Mouse (Mus musculus) limb, embryonic 11.5 days (tissue): ENCODE results near the gene Pusl1. TPM values are rescaled to one million over a fixed set of nuclear protein-coding genes. Genes with fewer than 3 reads are reported as not detected.

Experiments
- ATAC-seq: fragments of 200-750 bp; cut with Nextera tagmentation; 2 replicates; pipeline ENCODE4 v1.8.0; 2017; ENCODE audit warnings: low read depth; ENCODE audit not compliant: insufficient number of reproducible peaks, low FRiP score, low TSS enrichment
- DNase-seq: peaks from one replicate; pipeline ENCODE4 v3.0.0-alpha.2; 2015; ENCODE audit warnings: low spot score
- H3K27ac ChIP-seq: fragments of 300-500 bp; sonication (generic); replicated peaks from 2 replicates; pipeline ENCODE4 v1.5.1; 2014; ENCODE audit warnings: low read depth, mild to moderate bottlenecking, low read length
- H3K27me3 ChIP-seq: fragments of 300-500 bp; sonication (generic); 2 replicates; pipeline ENCODE4 v1.6.1; 2014; ENCODE audit warnings: mild to moderate bottlenecking, low read length, mixed read lengths; ENCODE audit not compliant: control insufficient read depth, insufficient read depth
- H3K36me3 ChIP-seq: fragments of 300-500 bp; sonication (generic); 2 replicates; pipeline ENCODE4 v1.6.1; 2014; ENCODE audit warnings: mild to moderate bottlenecking, low read length, moderate library complexity, mixed read lengths; ENCODE audit not compliant: control insufficient read depth, insufficient read depth
- H3K4me1 ChIP-seq: fragments of 300-500 bp; sonication (generic); 2 replicates; pipeline ENCODE4 v1.6.1; 2014; ENCODE audit warnings: low read length, mixed read lengths; ENCODE audit not compliant: control insufficient read depth, insufficient read depth
- H3K4me2 ChIP-seq: fragments of 300-500 bp; sonication (generic); 2 replicates; pipeline ENCODE4 v1.6.1; 2014; ENCODE audit warnings: low read depth, mild to moderate bottlenecking, moderate library complexity; ENCODE audit not compliant: severe bottlenecking
- H3K4me3 ChIP-seq: fragments of 300-500 bp; sonication (generic); 2 replicates; pipeline ENCODE4 v1.5.1; 2014; ENCODE audit warnings: low read depth, low read length
- H3K9ac ChIP-seq: fragments of 300-500 bp; sonication (generic); 2 replicates; pipeline ENCODE4 v1.6.1; 2014; ENCODE audit warnings: mild to moderate bottlenecking, low read length
- H3K9me3 ChIP-seq: fragments of 300-500 bp; sonication (generic); 2 replicates; pipeline ENCODE4 v1.6.1; 2016; ENCODE audit warnings: low read length; ENCODE audit not compliant: control insufficient read depth
- WGBS: fragments of 180-500 bp; shearing (Covaris S2); extraction: QIAGEN DNeasy Blood & Tissue Kit; methylation state at CpG from one replicate; pipeline ENCODE4 v1.1.7; 2014; 5-methylcytosine and 5-hydroxymethylcytosine counted together
- polyA plus RNA-seq: library from polyadenylated mRNA; unstranded; fragments of >200 nt; fragmentation: Nextera tagmentation; extraction: Ambion mirVana; gene quantifications from 2 replicates; pipeline ENCODE4 v1.2.1, GENCODE M21; 2014

Pusl1 gene
- polyA plus RNA-seq, 1 experiment from 2014 or later = 45.5 TPM

DNA sequence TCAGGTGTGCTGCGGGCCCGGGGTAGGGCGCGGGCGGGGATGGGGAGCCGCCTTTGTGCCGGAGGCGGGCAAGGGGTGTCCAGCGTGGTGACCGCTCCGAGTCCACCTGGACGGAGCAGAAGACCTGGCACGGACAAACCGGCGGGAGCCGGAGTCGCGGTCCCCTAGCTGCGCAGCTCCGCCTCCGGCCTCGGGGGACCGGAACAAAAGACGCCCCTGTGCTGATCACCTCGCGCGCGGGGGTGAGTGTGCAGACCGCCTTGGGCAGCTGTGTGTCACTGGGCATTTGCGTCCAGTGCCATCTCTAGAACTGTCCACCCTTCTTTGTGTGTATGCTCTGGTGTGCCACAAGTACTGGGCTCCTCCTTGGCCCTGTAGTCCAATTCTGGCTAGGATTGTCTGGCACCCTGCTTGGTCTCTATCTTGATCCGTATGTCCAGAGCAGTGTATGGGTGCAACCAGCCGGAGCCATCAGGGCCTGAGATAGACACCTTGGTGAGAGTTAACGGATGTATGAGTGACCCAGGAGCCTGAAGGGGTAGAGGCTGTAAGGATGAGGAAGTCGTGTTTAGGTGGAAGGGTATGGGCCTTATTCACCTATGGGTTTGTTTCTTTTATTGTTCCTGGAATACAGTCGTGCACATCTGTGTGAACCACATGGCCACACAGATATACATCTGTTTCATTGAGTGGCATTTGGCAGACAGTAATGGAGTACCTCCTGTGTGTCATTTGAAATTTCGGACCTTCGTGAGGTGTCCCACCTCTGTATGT lies 1.0 kb upstream of the Pusl1 start:
- Histone ChIP-seq H3K4me1 (peaks cover 18% of the 10 kb centered on the region), H3K4me2 (peak overlapping the region; percentile 97), H3K4me3 (peak overlapping the region; percentile 84), H3K27ac (no peak overlapping the region), H3K27me3 (no peaks in the 10 kb centered on the region), H3K36me3 (peaks cover 13% of the 10 kb centered on the region; the same call in 1 of the 2 replicates), H3K9ac (peak overlapping the region; percentile 74), H3K9me3 (no peaks in the 10 kb centered on the region)
- WGBS = 6% methylated on average over 36 of the region's 37 CpGs
- ATAC-seq = peak; percentile 11; the same call in 1 of the 2 replicates
- no peak for DNase-seq

DNA sequence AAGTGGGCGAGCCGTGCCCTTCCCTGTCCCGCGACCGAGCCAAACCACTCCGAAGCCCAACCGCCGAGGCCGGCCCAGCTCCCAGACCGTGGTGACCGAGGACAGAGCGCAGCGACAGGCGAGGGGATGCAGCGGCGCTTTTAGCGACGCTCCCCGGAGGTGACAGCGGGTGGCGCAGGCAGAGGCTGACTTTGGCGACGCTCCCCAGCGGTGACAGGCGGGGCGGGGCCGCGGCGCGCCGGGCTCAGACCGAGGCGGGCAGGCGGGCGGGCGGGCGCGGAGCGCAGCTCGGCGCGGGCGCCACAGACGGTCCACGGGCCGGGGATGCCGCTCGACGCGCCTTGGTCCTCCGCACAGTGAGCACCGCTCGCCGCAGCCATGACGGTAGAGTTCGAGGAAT lies 436 bp upstream of the Pusl1 start:
- H3K4me2 ChIP-seq = peak overlapping the region; percentile 97
- ATAC-seq (peak; percentile 87), DNase-seq (peak; percentile 83)
- peak overlapping the region; percentile 74 for H3K9ac ChIP-seq
- H3K4me3 ChIP-seq = peak overlapping the region; percentile 84
- peaks cover 18% of the 10 kb centered on the region for H3K4me1 ChIP-seq
- under 1% methylated on average over 34 of the region's 56 CpGs for WGBS
- peaks cover 15% of the 10 kb centered on the region; the same call in 1 of the 2 replicates for H3K36me3 ChIP-seq
- no peaks in the 10 kb centered on the region for H3K27me3 ChIP-seq
- H3K27ac ChIP-seq = peak overlapping the region; percentile 90
- H3K9me3 ChIP-seq = no peaks in the 10 kb centered on the region

DNA sequence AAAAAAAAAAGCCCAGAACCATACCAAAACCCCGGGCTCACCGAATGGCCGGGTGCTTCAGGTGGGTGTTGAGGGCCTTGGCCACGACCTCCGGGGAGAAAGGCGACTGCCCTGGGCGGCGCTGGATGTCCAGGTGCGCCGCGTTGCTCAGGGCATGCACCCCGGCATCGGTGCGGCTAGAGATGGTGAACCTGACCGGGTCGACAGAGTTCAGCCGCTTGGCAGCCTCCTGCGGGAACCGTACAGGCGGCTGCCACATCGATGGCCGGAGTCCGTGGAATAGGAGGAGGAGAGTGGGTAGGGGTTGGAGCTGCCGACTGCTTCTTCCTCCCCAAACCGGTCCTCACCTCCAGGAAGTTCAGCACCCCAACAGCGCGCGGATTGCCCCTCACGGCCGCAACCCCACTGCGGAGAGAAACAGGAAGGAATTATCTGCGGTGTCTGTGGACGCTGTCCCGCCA lies 540 bp downstream of the Pusl1 start:
- Histone ChIP-seq H3K4me1 (peaks cover 18% of the 10 kb centered on the region), H3K9ac (peak overlapping the region; percentile 74), H3K27me3 (no peaks in the 10 kb centered on the region), H3K4me2 (peak overlapping the region; percentile 97), H3K4me3 (peak overlapping the region; percentile 84), H3K9me3 (no peaks in the 10 kb centered on the region), H3K27ac (no peak overlapping the region), H3K36me3 (peaks cover 19% of the 10 kb centered on the region; the same call in 1 of the 2 replicates)
- DNase-seq (no peak), ATAC-seq (no peak)
- under 1% methylated on average over 34 of the region's 34 CpGs for WGBS

DNA sequence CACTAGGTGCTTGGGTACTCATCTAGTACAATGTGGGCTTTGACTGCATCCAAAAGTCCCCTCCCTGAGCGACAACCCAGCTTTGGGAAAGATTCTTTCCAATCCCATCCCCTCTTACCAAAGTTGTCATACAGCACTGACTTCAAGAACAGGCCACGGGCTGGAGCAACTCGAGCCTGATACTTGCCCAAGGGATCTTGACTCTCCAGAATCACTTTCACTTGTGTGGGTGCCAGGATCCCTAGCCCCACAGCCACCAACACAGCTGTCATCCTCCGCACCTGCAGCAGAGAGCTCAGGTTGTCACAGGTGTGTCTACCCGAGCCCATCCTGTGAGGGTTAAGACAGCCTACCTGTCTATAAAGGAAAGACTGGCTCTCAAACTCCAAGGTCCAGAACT lies 2.3 kb downstream of the Pusl1 start:
- ATAC-seq (no peak), DNase-seq (no peak)
- Histone ChIP-seq H3K27me3 (no peaks in the 10 kb centered on the region), H3K4me3 (no peak overlapping the region), H3K9me3 (no peaks in the 10 kb centered on the region), H3K27ac (no peak overlapping the region), H3K36me3 (peaks cover 26% of the 10 kb centered on the region; the same call in 1 of the 2 replicates), H3K9ac (no peak overlapping the region), H3K4me1 (peaks cover 17% of the 10 kb centered on the region), H3K4me2 (no peak overlapping the region)
- WGBS = 85% methylated on average over 5 of the region's 5 CpGs

DNA sequence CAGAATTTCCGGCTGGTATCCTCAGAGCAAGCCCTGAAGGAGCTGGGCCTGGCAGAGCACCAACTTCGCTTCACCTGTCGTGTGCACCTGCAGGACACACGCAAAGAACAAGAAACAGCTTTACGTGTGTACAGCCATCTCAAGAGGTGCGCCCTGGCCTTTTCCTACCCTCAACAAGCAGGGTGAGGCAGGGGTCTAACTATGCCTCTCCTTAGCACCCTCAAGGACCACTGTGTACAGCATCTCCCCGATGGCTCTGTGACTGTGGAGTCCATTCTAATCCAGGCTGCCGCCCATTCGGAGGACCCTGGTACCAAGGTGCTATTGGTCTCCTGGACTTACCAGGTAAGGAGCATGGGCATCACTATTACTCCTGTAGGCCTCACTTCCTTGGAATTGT lies 3.4 kb downstream of the Pusl1 start:
- Histone ChIP-seq H3K4me2 (no peak overlapping the region), H3K9ac (no peak overlapping the region), H3K36me3 (peaks cover 26% of the 10 kb centered on the region; the same call in 1 of the 2 replicates), H3K27ac (no peak overlapping the region), H3K9me3 (no peaks in the 10 kb centered on the region), H3K4me3 (no peak overlapping the region), H3K27me3 (no peaks in the 10 kb centered on the region), H3K4me1 (peaks cover 10% of the 10 kb centered on the region)
- WGBS = 97% methylated on average over 9 of the region's 9 CpGs
- no peak for DNase-seq
- no peak for ATAC-seq

DNA sequence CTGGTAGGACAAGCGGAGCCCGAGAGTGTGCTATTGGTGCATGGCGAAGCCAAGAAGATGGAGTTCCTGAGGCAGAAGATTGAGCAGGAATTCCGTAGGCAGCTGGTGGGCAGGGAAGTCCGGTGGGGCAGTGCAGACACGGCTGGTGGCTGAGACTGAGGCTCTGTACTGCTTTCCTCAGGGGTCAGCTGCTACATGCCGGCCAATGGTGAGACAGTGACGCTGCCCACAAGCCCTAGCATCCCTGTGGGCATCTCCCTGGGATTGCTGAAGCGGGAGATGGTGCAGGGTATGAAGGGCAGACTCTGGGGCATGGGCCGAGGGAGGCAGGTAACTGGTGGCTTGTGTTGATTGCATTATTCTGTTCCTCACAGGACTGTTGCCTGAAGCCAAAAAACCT lies 3.9 kb downstream of the Pusl1 start:
- Histone ChIP-seq H3K27me3 (no peaks in the 10 kb centered on the region), H3K27ac (no peak overlapping the region), H3K36me3 (peaks cover 26% of the 10 kb centered on the region; the same call in 1 of the 2 replicates), H3K9me3 (no peaks in the 10 kb centered on the region), H3K4me2 (no peak overlapping the region), H3K4me1 (peaks cover 5% of the 10 kb centered on the region), H3K9ac (no peak overlapping the region), H3K4me3 (no peak overlapping the region)
- DNase-seq (no peak), ATAC-seq (no peak)
- 89% methylated on average over 10 of the region's 10 CpGs for WGBS

DNA sequence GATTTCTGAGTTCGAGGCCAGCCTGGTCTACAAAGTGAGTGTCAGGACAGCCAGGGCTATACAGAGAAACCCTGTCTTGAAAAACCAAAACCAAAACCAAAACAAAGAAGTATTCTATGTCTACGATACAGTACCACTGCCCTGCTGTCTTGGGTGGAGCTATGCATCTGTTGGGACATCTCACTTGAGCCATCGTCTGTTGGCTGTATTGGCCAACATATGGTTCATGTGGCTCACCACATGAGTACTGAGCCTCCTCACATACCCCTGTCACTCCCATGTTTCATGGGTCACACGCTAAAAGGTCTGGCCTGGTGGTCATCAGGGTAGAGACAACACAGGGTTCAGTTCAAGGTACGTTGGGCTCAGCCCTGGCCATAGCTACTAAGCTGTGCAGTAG lies 5.3 kb downstream of the Pusl1 start:
- Histone ChIP-seq H3K9ac (no peak overlapping the region), H3K27me3 (no peaks in the 10 kb centered on the region), H3K27ac (no peak overlapping the region), H3K4me3 (no peak overlapping the region), H3K36me3 (peaks cover 26% of the 10 kb centered on the region; the same call in 1 of the 2 replicates), H3K9me3 (no peaks in the 10 kb centered on the region), H3K4me2 (no peak overlapping the region), H3K4me1 (peaks cover 3% of the 10 kb centered on the region; the same call in 1 of the 2 replicates)
- no peak for DNase-seq
- 92% methylated on average over 5 of the region's 5 CpGs for WGBS
- no peak for ATAC-seq

DNA sequence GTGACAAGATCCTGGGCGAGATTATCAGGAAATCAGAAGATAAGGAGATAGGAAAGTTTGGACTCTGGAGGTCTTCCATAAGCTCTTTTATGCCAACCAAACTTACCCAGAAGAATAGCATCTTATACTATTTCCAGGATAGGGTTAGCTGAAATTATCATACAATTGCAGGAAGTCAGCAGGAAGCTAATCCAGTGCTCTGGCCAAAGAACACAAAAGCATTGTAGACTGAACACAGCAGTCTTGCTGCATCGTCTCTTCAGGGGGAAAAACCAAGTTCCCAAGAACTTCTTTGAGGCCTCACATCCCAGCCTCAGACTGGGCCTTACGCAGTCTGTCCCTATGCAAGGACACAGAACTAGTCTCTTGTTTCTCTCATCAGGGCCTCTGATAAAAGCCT lies 8.0 kb downstream of the Pusl1 start:
- H3K4me1 ChIP-seq = no peaks in the 10 kb centered on the region
- H3K9ac ChIP-seq = no peak overlapping the region
- no peaks in the 10 kb centered on the region for H3K27me3 ChIP-seq
- H3K27ac ChIP-seq = no peak overlapping the region
- H3K4me2 ChIP-seq = no peak overlapping the region
- DNase-seq (no peak), ATAC-seq (no peak)
- H3K36me3 ChIP-seq = peaks cover 19% of the 10 kb centered on the region; the same call in 1 of the 2 replicates
- no peaks in the 10 kb centered on the region for H3K9me3 ChIP-seq
- no peak overlapping the region for H3K4me3 ChIP-seq
- WGBS = 87% methylated on average over 3 of the region's 3 CpGs
